Mouse (Mus musculus): ENCODE results near the gene Mocs3. TPM values are rescaled to one million over a fixed set of nuclear protein-coding genes. Genes with fewer than 3 reads are reported as not detected.

Mocs3 gene
- polyA plus RNA-seq, 1 experiment: 5.9 TPM

GRCm38 (mm10) chr2:168256506-168256905, 26.1 kb downstream of the Mocs3 start:
- Histone ChIP-seq H3K4me3 (ENCODE audit: insufficient read depth, low read length) (no peak overlapping the region), H3K27ac (ENCODE audit: insufficient read depth, low read length) (no peak overlapping the region), H3K4me1 (ENCODE audit: control insufficient read depth, insufficient read depth, low read length) (no peaks in the 10 kb centered on the region)
- TF ChIP-seq POLR2A (IDR thresholded peaks at IDR 0.05; ENCODE audit: low read depth, low read length): no peak
- TF ChIP-seq CTCF (IDR thresholded peaks at IDR 0.05; ENCODE audit: borderline replicate concordance, insufficient read depth, low read length): no peak

DNA sequence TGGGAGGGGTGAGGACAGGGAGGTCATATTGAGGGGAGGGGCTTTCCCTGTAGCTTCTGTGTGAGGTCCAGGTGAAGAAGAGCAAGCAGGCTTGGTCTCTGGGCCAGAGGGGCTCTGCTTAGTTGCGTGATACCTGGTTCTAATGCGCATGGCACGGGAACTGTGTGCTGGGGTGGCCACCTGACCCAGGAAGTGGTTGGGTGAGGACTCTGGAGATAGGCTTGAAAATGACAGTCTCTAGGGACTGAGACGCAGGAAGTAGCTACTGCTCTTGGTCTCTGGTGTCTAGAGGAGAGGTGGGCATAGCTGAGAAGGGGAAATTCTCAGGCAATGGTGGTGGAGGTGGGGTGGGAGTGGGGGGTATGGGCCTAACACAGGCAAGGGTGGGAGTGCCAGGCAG, 26.8 kb downstream of the Mocs3 start:
- no peak overlapping the region for H3K4me3 ChIP-seq (ENCODE audit: insufficient read depth, low read length)
- H3K27ac ChIP-seq (ENCODE audit: insufficient read depth, low read length): no peak overlapping the region
- TF ChIP-seq POLR2A (IDR thresholded peaks at IDR 0.05; ENCODE audit: low read depth, low read length) (no peak), CTCF (IDR thresholded peaks at IDR 0.05; ENCODE audit: borderline replicate concordance, insufficient read depth, low read length) (no peak)
- no peaks in the 10 kb centered on the region for H3K4me1 ChIP-seq (ENCODE audit: control insufficient read depth, insufficient read depth, low read length)

- no peak overlapping the region for H3K4me3 ChIP-seq (ENCODE audit: insufficient read depth, low read length)
- no peaks in the 10 kb centered on the region for H3K4me1 ChIP-seq (ENCODE audit: control insufficient read depth, insufficient read depth, low read length)
- H3K27ac ChIP-seq (ENCODE audit: insufficient read depth, low read length): no peak overlapping the region
- TF ChIP-seq CTCF (IDR thresholded peaks at IDR 0.05; ENCODE audit: borderline replicate concordance, insufficient read depth, low read length): no peak
- TF ChIP-seq POLR2A (IDR thresholded peaks at IDR 0.05; ENCODE audit: low read depth, low read length): no peak
These were observed 28.6 kb downstream of the Mocs3 start for GRCm38 (mm10) chr2:168259046-168259445.

- Histone ChIP-seq H3K4me3 (ENCODE audit: insufficient read depth, low read length) (no peak overlapping the region), H3K4me1 (ENCODE audit: control insufficient read depth, insufficient read depth, low read length) (no peaks in the 10 kb centered on the region)
These were observed 29.7 kb downstream of the Mocs3 start for GRCm38 (mm10) chr2:168260124-168260523.

DNA sequence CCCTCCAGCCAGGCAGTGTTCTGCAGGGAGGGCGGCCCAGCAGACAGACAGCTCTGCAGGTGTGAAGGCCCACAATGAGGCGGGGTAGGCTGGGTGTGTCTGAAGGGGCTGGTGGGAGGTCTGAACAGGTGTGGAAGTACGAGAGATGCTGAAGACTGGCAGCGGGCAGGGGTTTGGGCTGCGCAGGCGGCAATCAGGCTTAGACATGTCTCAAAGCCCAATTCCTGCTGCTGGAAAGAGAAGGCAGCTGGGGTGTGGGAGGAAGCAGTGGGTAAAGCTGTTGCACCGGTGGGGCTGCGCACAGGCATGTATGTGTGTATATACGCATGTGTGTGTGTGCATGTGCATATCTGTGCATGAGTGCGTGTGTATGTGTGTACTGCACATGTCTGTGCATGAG, 30.5 kb downstream of the Mocs3 start:
- TF ChIP-seq POLR2A (IDR thresholded peaks at IDR 0.05; ENCODE audit: low read depth, low read length): no peak
- no peak for TF ChIP-seq CTCF (IDR thresholded peaks at IDR 0.05; ENCODE audit: borderline replicate concordance, insufficient read depth, low read length)
- no peak overlapping the region for H3K4me3 ChIP-seq (ENCODE audit: insufficient read depth, low read length)
- H3K27ac ChIP-seq (ENCODE audit: insufficient read depth, low read length): no peak overlapping the region
- H3K4me1 ChIP-seq (ENCODE audit: control insufficient read depth, insufficient read depth, low read length): no peaks in the 10 kb centered on the region

More at GRCm38 (mm10) chr2:168260124-168260523, 29.7 kb downstream of the Mocs3 start:
- no peak overlapping the region for H3K27ac ChIP-seq (ENCODE audit: insufficient read depth, low read length)
- TF ChIP-seq POLR2A (IDR thresholded peaks at IDR 0.05; ENCODE audit: low read depth, low read length) (no peak), CTCF (IDR thresholded peaks at IDR 0.05; ENCODE audit: borderline replicate concordance, insufficient read depth, low read length) (no peak)

DNA sequence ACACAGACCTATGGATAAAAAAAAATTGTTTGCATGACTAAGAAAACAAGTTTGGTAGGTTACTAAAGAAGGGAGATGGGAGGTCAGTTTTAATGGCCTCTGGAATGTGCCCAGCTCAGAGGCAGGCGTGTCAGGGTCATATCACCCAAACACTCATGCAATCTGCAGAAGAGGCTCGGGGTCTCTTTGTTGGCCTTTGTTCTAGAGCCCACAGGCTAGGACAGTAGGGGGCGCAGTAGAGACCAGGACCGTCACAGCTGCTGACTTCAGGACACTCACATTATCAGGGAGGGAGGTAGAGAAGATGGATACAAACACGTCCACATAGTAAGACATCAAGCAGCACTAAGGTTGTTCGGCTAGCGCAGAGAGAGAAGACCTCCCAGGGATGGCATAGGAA, 37.6 kb downstream of the Mocs3 start:
- peak; percentile 43; the same call in 1 of the 2 replicates for TF ChIP-seq CTCF (IDR thresholded peaks at IDR 0.05; ENCODE audit: borderline replicate concordance, insufficient read depth, low read length)
- TF ChIP-seq POLR2A (IDR thresholded peaks at IDR 0.05; ENCODE audit: low read depth, low read length): no peak
- Histone ChIP-seq H3K4me1 (ENCODE audit: control insufficient read depth, insufficient read depth, low read length) (no peaks in the 10 kb centered on the region), H3K27ac (ENCODE audit: insufficient read depth, low read length) (no peak overlapping the region), H3K4me3 (ENCODE audit: insufficient read depth, low read length) (no peak overlapping the region)

- Histone ChIP-seq H3K4me1 (ENCODE audit: control insufficient read depth, insufficient read depth, low read length) (no peaks in the 10 kb centered on the region), H3K27ac (ENCODE audit: insufficient read depth, low read length) (no peak overlapping the region), H3K4me3 (ENCODE audit: insufficient read depth, low read length) (no peak overlapping the region)
- TF ChIP-seq CTCF (IDR thresholded peaks at IDR 0.05; ENCODE audit: borderline replicate concordance, insufficient read depth, low read length) (no peak), POLR2A (IDR thresholded peaks at IDR 0.05; ENCODE audit: low read depth, low read length) (no peak)
These were observed 43.0 kb downstream of the Mocs3 start for GRCm38 (mm10) chr2:168273387-168273786.

DNA sequence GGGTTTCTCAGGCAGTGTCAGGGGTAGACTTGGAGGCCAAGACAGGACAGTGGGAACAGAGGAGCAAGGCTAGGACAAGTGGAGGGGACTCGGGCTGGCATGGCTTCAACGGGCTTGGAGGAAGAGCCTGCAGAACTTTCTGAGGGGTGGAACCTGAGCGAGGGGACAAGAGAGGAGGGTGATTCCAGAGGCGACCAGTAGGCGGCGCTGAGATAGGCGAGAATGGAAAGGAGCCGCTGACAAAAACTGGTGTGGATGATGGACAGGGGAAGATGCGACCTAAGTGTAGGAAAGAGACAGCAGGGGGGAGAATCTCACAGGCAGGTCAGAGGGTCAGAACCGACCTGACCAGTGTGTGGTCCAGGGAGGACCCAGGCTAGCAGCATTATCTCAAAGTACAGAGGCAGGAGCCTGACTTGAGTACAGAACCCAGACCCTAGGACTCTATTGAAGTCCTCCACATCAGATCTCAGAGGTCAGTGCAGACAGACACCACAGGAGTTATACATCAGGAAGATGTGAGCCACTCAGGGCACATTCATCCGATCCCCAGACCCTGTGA, 44.0 kb downstream of the Mocs3 start:
- Histone ChIP-seq H3K27ac (ENCODE audit: insufficient read depth, low read length) (no peak overlapping the region), H3K4me1 (ENCODE audit: control insufficient read depth, insufficient read depth, low read length) (no peaks in the 10 kb centered on the region), H3K4me3 (ENCODE audit: insufficient read depth, low read length) (no peak overlapping the region)
- TF ChIP-seq CTCF (IDR thresholded peaks at IDR 0.05; ENCODE audit: borderline replicate concordance, insufficient read depth, low read length): peak; percentile 58
- TF ChIP-seq POLR2A (IDR thresholded peaks at IDR 0.05; ENCODE audit: low read depth, low read length): no peak

DNA sequence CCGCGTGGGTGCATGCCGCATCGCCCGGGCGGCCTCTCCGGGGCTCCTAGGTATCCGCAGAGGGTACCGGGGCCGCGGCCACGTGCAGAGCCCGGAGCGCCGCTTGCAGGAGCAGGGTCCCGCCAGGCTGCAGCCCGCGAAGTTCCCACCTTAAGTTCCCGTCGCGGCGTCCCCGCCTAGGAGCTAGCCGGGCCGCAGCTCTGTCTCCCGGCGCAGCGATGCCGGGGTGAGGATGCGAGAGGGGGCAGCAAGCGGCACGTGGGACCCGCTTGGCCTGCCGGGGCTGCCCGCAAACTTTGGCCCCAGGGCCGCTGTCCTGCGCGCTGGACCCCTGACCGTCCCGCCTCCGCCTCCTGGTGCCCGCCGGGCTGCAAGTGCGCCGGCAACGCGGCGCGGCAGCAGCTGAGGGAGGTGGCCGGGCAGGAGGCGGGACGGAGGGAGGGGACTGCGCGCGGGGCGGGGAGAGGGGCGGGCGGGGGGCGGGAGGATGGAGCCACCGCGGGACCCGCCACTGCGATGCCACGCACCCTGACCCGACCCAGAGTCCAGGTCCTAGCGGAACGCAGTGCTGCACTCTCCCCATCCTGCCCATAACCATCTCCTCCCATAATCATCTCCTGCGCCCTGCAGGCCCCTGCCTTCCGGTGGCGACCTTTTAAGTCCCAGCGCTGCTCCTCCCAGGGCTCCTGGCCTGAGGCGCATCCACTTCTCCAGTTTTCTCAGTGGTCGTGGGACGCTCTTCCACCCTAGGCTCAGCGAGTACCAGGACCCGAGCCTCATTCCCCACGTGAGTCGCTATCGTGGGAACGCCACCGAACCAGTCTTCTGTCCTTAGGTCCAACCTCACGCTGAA, 50.5 kb downstream of the Mocs3 start:
- peak overlapping the region; percentile 35 for H3K4me3 ChIP-seq (ENCODE audit: insufficient read depth, low read length)

DNA sequence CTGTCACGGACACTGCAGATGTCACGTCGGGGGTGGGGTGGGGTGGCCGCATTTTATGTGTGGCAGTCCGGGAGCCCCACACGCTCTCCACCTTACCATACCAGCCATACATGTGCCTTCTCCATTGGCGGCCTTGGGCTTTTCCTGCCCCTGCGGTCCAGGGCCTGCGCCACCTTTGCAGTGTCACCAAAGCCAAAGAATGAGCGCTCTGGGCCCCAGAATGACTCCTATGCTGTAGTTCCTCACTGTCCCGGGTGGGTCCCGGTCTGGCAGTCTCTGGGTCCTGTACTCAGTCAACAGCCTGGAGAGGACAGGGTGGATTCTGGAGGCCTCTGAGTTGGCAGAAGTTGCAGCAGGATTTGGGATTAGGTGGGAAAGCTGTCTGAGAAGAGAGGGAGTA, 51.2 kb downstream of the Mocs3 start, which contains the start of gene Kcng1:
Gene Kcng1, minus strand, starts transcription at position 155 of the 400 bp plus-strand sequence.
- H3K27ac ChIP-seq (ENCODE audit: insufficient read depth, low read length): no peak within 1 kb of the TSS
- no peak for TF ChIP-seq POLR2A (IDR thresholded peaks at IDR 0.05; ENCODE audit: low read depth, low read length)
- TF ChIP-seq CTCF (IDR thresholded peaks at IDR 0.05; ENCODE audit: borderline replicate concordance, insufficient read depth, low read length): no peak
- no peaks in the 10 kb centered on the region for H3K4me1 ChIP-seq (ENCODE audit: control insufficient read depth, insufficient read depth, low read length)
- peak within 1 kb of the TSS; percentile 35 for H3K4me3 ChIP-seq (ENCODE audit: insufficient read depth, low read length)

More for the DNA sequence above, 50.5 kb downstream of the Mocs3 start:
- no peak overlapping the region for H3K27ac ChIP-seq (ENCODE audit: insufficient read depth, low read length)
- TF ChIP-seq POLR2A (IDR thresholded peaks at IDR 0.05; ENCODE audit: low read depth, low read length): 0 out of 2 replicates have a peak, but pooled peaks have one; percentile 25
- TF ChIP-seq CTCF (IDR thresholded peaks at IDR 0.05; ENCODE audit: borderline replicate concordance, insufficient read depth, low read length): no peak
- H3K4me1 ChIP-seq (ENCODE audit: control insufficient read depth, insufficient read depth, low read length): no peaks in the 10 kb centered on the region

Other genes starting within 250 kb of the Mocs3 start
- gene Ripor3, start 220.0 kb upstream of the Mocs3 start, polyA plus RNA-seq (2011; ENCODE audit: insufficient read length, low read depth, missing spikeins): 2.8 and 4.3 TPM in 2 replicates
- gene Pard6b, start 149.6 kb upstream of the Mocs3 start, polyA plus RNA-seq (2011; ENCODE audit: insufficient read length, low read depth, missing spikeins): 1.6 and 2.6 TPM in 2 replicates
- 50.8 and 80.9 TPM in 2 replicates for gene Adnp, start 23.5 kb upstream of the Mocs3 start, polyA plus RNA-seq (2011; ENCODE audit: insufficient read length, low read depth, missing spikeins)
- 45.6 and 46.6 TPM in 2 replicates for gene Gm20716, start 258 bp upstream of the Mocs3 start, polyA plus RNA-seq (2011; ENCODE audit: insufficient read length, low read depth, missing spikeins)
- 45.4 and 53.9 TPM in 2 replicates for gene Dpm1, start within 50 bp of the Mocs3 start, polyA plus RNA-seq (2011; ENCODE audit: insufficient read length, low read depth, missing spikeins)
- gene Kcng1, start 51.1 kb downstream of the Mocs3 start, polyA plus RNA-seq (2011; ENCODE audit: insufficient read length, low read depth, missing spikeins): 0.65 TPM in 1 of 2 replicates, not detected in the other

All from embryonic fibroblast, embryonic 13.5 days (primary cell).